Mouse (Mus musculus) limb, embryonic 11.5 days (tissue): ENCODE measurements around the gene Ftsj3. TPM values are rescaled to one million over a fixed set of nuclear protein-coding genes. Genes with fewer than 3 reads are reported as not detected.

Source experiments
- ATAC-seq: fragments of 200-750 bp; cut with Nextera tagmentation; 2 replicates; pipeline ENCODE4 v1.8.0; 2017; ENCODE audit warnings: low read depth; ENCODE audit not compliant: insufficient number of reproducible peaks, low FRiP score, low TSS enrichment
- DNase-seq: peaks from one replicate; pipeline ENCODE4 v3.0.0-alpha.2; 2015; ENCODE audit warnings: low spot score
- H3K27ac ChIP-seq: fragments of 300-500 bp; sonication (generic); replicated peaks from 2 replicates; pipeline ENCODE4 v1.5.1; 2014; ENCODE audit warnings: low read depth, mild to moderate bottlenecking, low read length
- H3K27me3 ChIP-seq: fragments of 300-500 bp; sonication (generic); 2 replicates; pipeline ENCODE4 v1.6.1; 2014; ENCODE audit warnings: mild to moderate bottlenecking, low read length, mixed read lengths; ENCODE audit not compliant: control insufficient read depth, insufficient read depth
- H3K36me3 ChIP-seq: fragments of 300-500 bp; sonication (generic); 2 replicates; pipeline ENCODE4 v1.6.1; 2014; ENCODE audit warnings: mild to moderate bottlenecking, low read length, moderate library complexity, mixed read lengths; ENCODE audit not compliant: control insufficient read depth, insufficient read depth
- H3K4me1 ChIP-seq: fragments of 300-500 bp; sonication (generic); 2 replicates; pipeline ENCODE4 v1.6.1; 2014; ENCODE audit warnings: low read length, mixed read lengths; ENCODE audit not compliant: control insufficient read depth, insufficient read depth
- H3K4me2 ChIP-seq: fragments of 300-500 bp; sonication (generic); 2 replicates; pipeline ENCODE4 v1.6.1; 2014; ENCODE audit warnings: low read depth, mild to moderate bottlenecking, moderate library complexity; ENCODE audit not compliant: severe bottlenecking
- H3K4me3 ChIP-seq: fragments of 300-500 bp; sonication (generic); 2 replicates; pipeline ENCODE4 v1.5.1; 2014; ENCODE audit warnings: low read depth, low read length
- H3K9ac ChIP-seq: fragments of 300-500 bp; sonication (generic); 2 replicates; pipeline ENCODE4 v1.6.1; 2014; ENCODE audit warnings: mild to moderate bottlenecking, low read length
- H3K9me3 ChIP-seq: fragments of 300-500 bp; sonication (generic); 2 replicates; pipeline ENCODE4 v1.6.1; 2016; ENCODE audit warnings: low read length; ENCODE audit not compliant: control insufficient read depth
- WGBS: fragments of 180-500 bp; shearing (Covaris S2); extraction: QIAGEN DNeasy Blood & Tissue Kit; methylation state at CpG from one replicate; pipeline ENCODE4 v1.1.7; 2014; 5-methylcytosine and 5-hydroxymethylcytosine counted together
- polyA plus RNA-seq: library from polyadenylated mRNA; unstranded; fragments of >200 nt; fragmentation: Nextera tagmentation; extraction: Ambion mirVana; gene quantifications from 2 replicates; pipeline ENCODE4 v1.2.1, GENCODE M21; 2014

Gene Ftsj3
- polyA plus RNA-seq, 1 experiment from 2014 or later = 74.9 TPM

DNA sequence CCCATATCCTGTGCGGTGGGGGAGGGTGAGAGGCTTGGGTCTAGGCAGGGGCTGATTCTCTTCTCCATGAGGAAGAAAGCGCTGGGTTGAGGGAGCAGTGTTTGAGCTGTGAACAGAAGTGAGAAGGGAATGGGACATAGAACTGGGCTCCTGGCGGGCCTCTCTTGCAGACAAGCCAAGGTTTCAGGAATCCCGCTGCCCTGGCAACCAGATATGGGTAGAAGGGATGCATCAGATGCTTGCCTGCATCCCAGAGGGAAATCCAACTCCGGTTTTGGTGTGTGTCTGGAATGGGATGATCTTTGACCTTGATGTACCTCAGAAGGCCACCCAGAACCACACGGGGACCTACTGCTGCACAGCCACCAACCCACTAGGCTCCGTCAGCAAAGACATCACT, 30.3 kb upstream of the Ftsj3 start:
- WGBS = 82% methylated on average over 7 of the region's 7 CpGs
- Histone ChIP-seq H3K9me3 (no peaks in the 10 kb centered on the region), H3K27ac (no peak overlapping the region), H3K4me1 (no peaks in the 10 kb centered on the region), H3K9ac (no peak overlapping the region), H3K4me2 (no peak overlapping the region), H3K27me3 (no peaks in the 10 kb centered on the region), H3K4me3 (no peak overlapping the region), H3K36me3 (no peaks in the 10 kb centered on the region)
- no peak for DNase-seq
- no peak for ATAC-seq

GRCm38 (mm10) chr11:106284126-106284525, 28.2 kb upstream of the Ftsj3 start:
- Histone ChIP-seq H3K4me1 (no peaks in the 10 kb centered on the region), H3K9ac (no peak overlapping the region), H3K27me3 (no peaks in the 10 kb centered on the region), H3K4me3 (no peak overlapping the region), H3K27ac (no peak overlapping the region), H3K9me3 (no peaks in the 10 kb centered on the region), H3K36me3 (no peaks in the 10 kb centered on the region), H3K4me2 (no peak overlapping the region)
- DNase-seq = no peak
- 84% methylated on average over 8 of the region's 8 CpGs for WGBS
- no peak for ATAC-seq

GRCm38 (mm10) chr11:106283371-106283770, 27.5 kb upstream of the Ftsj3 start:
- H3K27ac ChIP-seq = no peak overlapping the region
- no peak overlapping the region for H3K4me2 ChIP-seq
- no peaks in the 10 kb centered on the region for H3K27me3 ChIP-seq
- DNase-seq (no peak), ATAC-seq (no peak)
- H3K9me3 ChIP-seq = no peaks in the 10 kb centered on the region
- H3K9ac ChIP-seq = no peak overlapping the region
- H3K4me1 ChIP-seq = no peaks in the 10 kb centered on the region
- H3K36me3 ChIP-seq = no peaks in the 10 kb centered on the region
- WGBS = 86% methylated on average over 4 of the region's 4 CpGs
- no peak overlapping the region for H3K4me3 ChIP-seq

- Histone ChIP-seq H3K27ac (no peak overlapping the region), H3K9ac (no peak overlapping the region), H3K27me3 (no peaks in the 10 kb centered on the region), H3K36me3 (no peaks in the 10 kb centered on the region), H3K9me3 (no peaks in the 10 kb centered on the region), H3K4me2 (no peak overlapping the region), H3K4me1 (no peaks in the 10 kb centered on the region), H3K4me3 (no peak overlapping the region)
- ATAC-seq = no peak
- 86% methylated on average over 6 of the region's 6 CpGs for WGBS
- no peak for DNase-seq
Measured at GRCm38 (mm10) chr11:106282452-106282851, 26.6 kb upstream of the Ftsj3 start.

DNA sequence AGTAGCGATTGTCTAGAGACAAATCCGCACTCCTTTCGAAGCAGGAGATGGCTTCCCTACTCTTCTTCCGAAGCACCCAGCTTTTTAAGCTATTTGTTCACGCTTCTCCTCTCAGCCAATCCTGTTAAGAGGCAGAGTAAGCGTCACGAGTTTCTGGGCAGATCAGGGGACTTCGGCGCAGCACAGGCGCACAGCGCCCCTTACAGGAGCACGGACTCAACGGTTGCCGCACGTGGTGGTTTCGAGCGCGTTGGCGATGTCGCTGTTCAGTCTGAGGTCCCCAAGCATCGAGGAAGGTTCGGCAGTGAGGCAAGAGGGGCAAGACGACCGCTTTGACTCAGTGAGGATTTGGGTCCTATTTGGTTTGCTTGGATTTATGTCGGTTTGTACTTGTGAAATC, 20.6 kb upstream of the Ftsj3 start, which contains the start of gene Tcam1:
Gene Tcam1, plus strand, starts transcription at position 219 of the 400 bp plus-strand sequence.
- Histone ChIP-seq H3K4me1 (peaks cover 8% of the 10 kb centered on the region), H3K27ac (no peak within 1 kb of the TSS), H3K36me3 (no peaks in the 10 kb centered on the region), H3K9me3 (no peaks in the 10 kb centered on the region), H3K4me2 (peak within 1 kb of the TSS; percentile 30; the same call in 1 of the 2 replicates), H3K27me3 (no peaks in the 10 kb centered on the region), H3K4me3 (no peak within 1 kb of the TSS), H3K9ac (no peak within 1 kb of the TSS)
- ATAC-seq = no peak
- WGBS = 9% methylated on average over 25 of the region's 25 CpGs
- peak; percentile 98 for DNase-seq

DNA sequence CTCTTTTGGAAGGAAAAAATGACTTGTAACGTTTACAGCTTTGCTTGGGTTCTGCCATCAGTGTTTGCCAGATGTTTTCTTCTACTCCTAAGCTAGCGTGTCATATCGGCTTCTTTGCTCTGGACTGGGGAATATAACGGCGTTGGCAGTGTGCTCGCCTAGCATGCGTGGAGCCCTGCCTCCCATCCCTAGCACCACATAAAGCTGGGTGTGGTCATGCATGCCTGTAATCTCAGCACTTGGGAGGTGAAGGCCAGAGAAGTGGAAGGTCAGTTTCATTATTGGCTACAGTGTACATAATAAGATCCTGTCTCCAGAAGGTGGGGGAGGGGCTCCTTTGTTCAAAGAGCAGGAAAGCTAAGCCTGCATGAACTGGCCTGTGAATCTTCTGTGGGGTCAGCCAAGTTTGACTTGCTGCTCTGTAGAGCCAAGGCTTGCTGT, 19.1 kb upstream of the Ftsj3 start:
- Histone ChIP-seq H3K27ac (no peak overlapping the region), H3K4me2 (no peak overlapping the region), H3K4me1 (peaks cover 16% of the 10 kb centered on the region), H3K9ac (no peak overlapping the region), H3K9me3 (no peaks in the 10 kb centered on the region), H3K4me3 (no peak overlapping the region), H3K27me3 (no peaks in the 10 kb centered on the region), H3K36me3 (no peaks in the 10 kb centered on the region)
- peak; percentile 33 for DNase-seq
- ATAC-seq = no peak
- 65% methylated on average over 7 of the region's 7 CpGs for WGBS

- Histone ChIP-seq H3K9ac (no peak overlapping the region), H3K9me3 (no peaks in the 10 kb centered on the region), H3K4me2 (no peak overlapping the region), H3K36me3 (no peaks in the 10 kb centered on the region), H3K27me3 (no peaks in the 10 kb centered on the region), H3K27ac (no peak overlapping the region), H3K4me3 (no peak overlapping the region), H3K4me1 (peaks cover 16% of the 10 kb centered on the region)
- ATAC-seq (no peak), DNase-seq (no peak)
- WGBS = 93% methylated on average over 1 of the region's 1 CpGs
Measured at GRCm38 (mm10) chr11:106274374-106274773, 18.5 kb upstream of the Ftsj3 start.

GRCm38 (mm10) chr11:106273811-106274210, 17.9 kb upstream of the Ftsj3 start:
- Histone ChIP-seq H3K9me3 (no peaks in the 10 kb centered on the region), H3K4me3 (no peak overlapping the region; the same call in 1 of the 2 replicates), H3K27ac (no peak overlapping the region), H3K4me1 (peaks cover 22% of the 10 kb centered on the region), H3K9ac (no peak overlapping the region), H3K4me2 (peak overlapping the region; percentile 62; the same call in 1 of the 2 replicates), H3K36me3 (no peaks in the 10 kb centered on the region), H3K27me3 (no peaks in the 10 kb centered on the region)
- ATAC-seq (no peak), DNase-seq (no peak)
- WGBS = 96% methylated on average over 6 of the region's 6 CpGs

GRCm38 (mm10) chr11:106273311-106273684, 17.4 kb upstream of the Ftsj3 start:
- ATAC-seq = peak; percentile 31; the same call in 1 of the 2 replicates

More at GRCm38 (mm10) chr11:106273311-106273684, 17.4 kb upstream of the Ftsj3 start:
- DNase-seq = no peak
- H3K9me3 ChIP-seq = no peaks in the 10 kb centered on the region
- 20% methylated on average over 16 of the region's 16 CpGs for WGBS
- H3K4me3 ChIP-seq = peak overlapping the region; percentile 99
- peak overlapping the region; percentile 62 for H3K4me2 ChIP-seq
- H3K27ac ChIP-seq = peak overlapping the region; percentile 56; the same call in 1 of the 2 replicates
- H3K9ac ChIP-seq = peak overlapping the region; percentile 56
- no peaks in the 10 kb centered on the region for H3K36me3 ChIP-seq
- no peaks in the 10 kb centered on the region for H3K27me3 ChIP-seq
- H3K4me1 ChIP-seq = peaks cover 27% of the 10 kb centered on the region
